Mouse (Mus musculus): Measurements from ENCODE around the gene Zbtb16.

- TF ChIP-seq POLR2A (IDR thresholded peaks at IDR 0.05; ENCODE audit: insufficient read depth, low read depth, low read length) (no peak), CTCF (IDR thresholded peaks at IDR 0.05) (no peak)
Observed at GRCm38 (mm10) chr9:48711826-48712225, 124.2 kb downstream of the Zbtb16 start.
